Mouse (Mus musculus): ENCODE results near the gene Hnrnpr. TPM values are rescaled to one million over a fixed set of nuclear protein-coding genes. Genes with fewer than 3 reads are reported as not detected.

The Hnrnpr gene
- total RNA-seq, 2 experiments from 2014 or later: 23.0 to 30.3 TPM

GRCm38 (mm10) chr4:136373494-136374181 lies 62.9 kb downstream of the Hnrnpr start:
- no peak for DNase-seq
- intact Hi-C loops (cut with DNase I; ENCODE audit: low total_unique reads): loop anchor here (5.0 kb wide), 1 partner anchor 249 kb away; the partner anchor contains the start of gene Lactbl1

GRCm38 (mm10) chr4:136377001-136377400 lies 66.3 kb downstream of the Hnrnpr start:
- DNase-seq: no peak
- intact Hi-C loops (cut with DNase I; ENCODE audit: low total_unique reads): no loop called here

- intact Hi-C loops (cut with DNase I; ENCODE audit: low total_unique reads): no loop called here
- DNase-seq: no peak
These were observed 72.3 kb downstream of the Hnrnpr start for GRCm38 (mm10) chr4:136383052-136383451.

GRCm38 (mm10) chr4:136383839-136384238 lies 73.1 kb downstream of the Hnrnpr start:
- no peak for DNase-seq
- intact Hi-C loops (cut with DNase I; ENCODE audit: low total_unique reads): no loop called here

GRCm38 (mm10) chr4:136387261-136387660 lies 76.5 kb downstream of the Hnrnpr start:
- intact Hi-C loops (cut with DNase I; ENCODE audit: low total_unique reads): no loop called here
- DNase-seq: no peak

- intact Hi-C loops (cut with DNase I; ENCODE audit: low total_unique reads): no loop called here
- DNase-seq: no peak
These were observed 91.1 kb downstream of the Hnrnpr start for GRCm38 (mm10) chr4:136401806-136402205.

- intact Hi-C loops (cut with DNase I; ENCODE audit: low total_unique reads): no loop called here
- no peak for DNase-seq
These were observed 97.1 kb downstream of the Hnrnpr start for GRCm38 (mm10) chr4:136407831-136408230.

Other genes with a start within 250 kb of the Hnrnpr start
- gene Id3, start 167.4 kb upstream of the Hnrnpr start, total RNA-seq (2021): 10 to 100 TPM; 28.4 to 28.7 TPM
- 1 to 10 TPM; 4.0 to 6.5 TPM for gene E2f2, start 138.5 kb upstream of the Hnrnpr start, total RNA-seq (2021)
- gene Asap3, start 104.6 kb upstream of the Hnrnpr start, total RNA-seq (2021): 1 to 10 TPM; 4.0 to 5.9 TPM
- gene Tcea3, start 63.2 kb upstream of the Hnrnpr start, total RNA-seq (2021): 100 to 1,000 TPM; 212 to 226 TPM
- 10 to 100 TPM; 35.9 to 47.2 TPM for gene Zfp46, start 26.3 kb upstream of the Hnrnpr start, total RNA-seq (2021)
- gene Htr1d, start 112.6 kb downstream of the Hnrnpr start, total RNA-seq (2021): not detected
- gene 6030445D17Rik, start 151.3 kb downstream of the Hnrnpr start, total RNA-seq (2021): under 1 TPM in 1 of 2 experiments, not detected in 1; 0.16 TPM
- gene Luzp1, start 158.8 kb downstream of the Hnrnpr start, total RNA-seq (2021): 10 to 100 TPM; 17.4 to 20.6 TPM

All from gastrocnemius, postnatal 14 days (tissue).